Comparison of ENCODE assay signal across 9 mouse cellular contexts in genomic region chr5:118268987-118269386, GRCm38 (mm10). TPM values are rescaled to one million over a fixed set of nuclear protein-coding genes. Genes with fewer than 3 reads are reported as not detected.
DNase-seq lines count a peak whose midpoint lies in the region; ATAC-seq and TF ChIP-seq lines count a peak whose summit lies in the region.
"Had no signal": no experiment of that assay in that cellular context is flagged by ENCODE, and none has a peak within 500 bp of the region (broad histone marks: within the 10 kb centered on the region; RNA-seq: fewer than 3 reads in every experiment).

No protein-coding gene starts in this region.

- no peaks in the 10 kb centered on the region for H3K36me3 ChIP-seq in hindbrain, embryonic 11.5 days (ENCODE audit: control insufficient read depth, insufficient read depth, low read length)
- no peaks in the 10 kb centered on the region for H3K36me3 ChIP-seq in lung, postnatal 0 days (ENCODE audit: insufficient read depth, low read length)

- no peak overlapping the region for H3K27ac ChIP-seq in hindbrain, embryonic 11.5 days (ENCODE audit: low read depth, low read length)
- H3K27ac ChIP-seq in lung, postnatal 0 days (ENCODE audit: low read length): no peak overlapping the region

- no peaks in the 10 kb centered on the region for H3K9me3 ChIP-seq in hindbrain, embryonic 11.5 days (ENCODE audit: control insufficient read depth, low read length)
- no peaks in the 10 kb centered on the region for H3K9me3 ChIP-seq in lung, postnatal 0 days (ENCODE audit: low read length)

- peak; percentile 91 for TF ChIP-seq CTCF in lung, postnatal 0 days (IDR thresholded peaks at IDR 0.05)

- 0 out of 2 replicates have a peak, but pooled peaks cover 4% of the 10 kb centered on the region for H3K27me3 ChIP-seq in hindbrain, embryonic 11.5 days (ENCODE audit: control insufficient read depth, insufficient read depth, low read length)
- H3K27me3 ChIP-seq in lung, postnatal 0 days (replicated peaks; ENCODE audit: insufficient read depth, low read length): 0 out of 2 replicates have a peak, but pooled peaks cover 4% of the 10 kb centered on the region

- ATAC-seq in hindbrain, embryonic 11.5 days (ENCODE audit: low FRiP score): peak; percentile 65
- peak; percentile 83 for ATAC-seq in lung, postnatal 0 days

- H3K4me2 ChIP-seq in hindbrain, embryonic 11.5 days (replicated peaks; ENCODE audit: low read depth, low read length): peak overlapping the region; percentile 14; the same call in 1 of the 2 replicates
- H3K4me2 ChIP-seq in lung, postnatal 0 days (replicated peaks; ENCODE audit: low read depth, low read length): no peak overlapping the region

- no peak overlapping the region for H3K9ac ChIP-seq in hindbrain, embryonic 11.5 days (ENCODE audit: low read depth, low read length)
- H3K9ac ChIP-seq in lung, postnatal 0 days (replicated peaks; ENCODE audit: low read depth): no peak overlapping the region

- no peaks in the 10 kb centered on the region for H3K4me1 ChIP-seq in hindbrain, embryonic 11.5 days (replicated peaks; ENCODE audit: control insufficient read depth, insufficient read depth, low read length)
- H3K4me1 ChIP-seq in lung, postnatal 0 days (ENCODE audit: insufficient read depth, low read depth, low read length): peaks cover 1% of the 10 kb centered on the region; the same call in 1 of the 2 replicates

- H3K4me3 ChIP-seq in hindbrain, embryonic 11.5 days (ENCODE audit: low read depth, low read length): no peak overlapping the region
- H3K4me3 ChIP-seq in lung, postnatal 0 days (ENCODE audit: low read depth, low read length): no peak overlapping the region
- H3K4me3 ChIP-seq: myocyte had no signal

- no peak for TF ChIP-seq EP300 in lung, postnatal 0 days (IDR thresholded peaks at IDR 0.05)

- under 1% methylated on average over 13 of the region's 13 CpGs for WGBS in hindbrain, embryonic 11.5 days
- WGBS in lung, postnatal 0 days: 2% methylated on average over 13 of the region's 13 CpGs

- DNase-seq in MEL-GATA-1-ER (ENCODE audit: extremely low read depth, low read depth): peak; percentile 14
- DNase-seq in cerebellum, adult 9-10 months: peak; percentile 91
- DNase-seq in frontal cortex, adult 2 months (ENCODE audit: extremely low spot score in 1 of 2, low spot score in 1 of 2): peak; percentile 77 to 96
- peak; percentile 95 for DNase-seq in hindbrain, embryonic 11.5 days (ENCODE audit: low spot score)
- peak; percentile 77 for DNase-seq in layer of hippocampus, adult 9-11 months
- peak; percentile 90 for DNase-seq in lung, postnatal 0 days (ENCODE audit: low spot score)
- DNase-seq in retina, adult 2 months (ENCODE audit: low read depth, low spot score): peak; percentile 64
- DNase-seq in thymus, postnatal 4 days: peak; percentile 91

RNA-seq across cellular contexts. Expression of gene 2410131K14Rik, which starts 24.0 kb away (rescaled TPM):
- polyA plus RNA-seq in frontal cortex, adult 2 months (2012; rRNA removed): 14.4 and 14.9 TPM in 2 replicates
- polyA plus RNA-seq in hindbrain, embryonic 11.5 days (2014; fragmentation: Nextera tagmentation; extraction: Ambion mirVana): 11.3 and 11.5 TPM in 2 replicates
- 4.5 and 4.9 TPM in 2 replicates for polyA plus RNA-seq in lung, postnatal 0 days (2015; fragmentation: Nextera tagmentation; extraction: Ambion mirVana)

RNA-seq across cellular contexts. Expression of gene Rnft2, which starts 24.1 kb away (rescaled TPM):
- polyA plus RNA-seq in frontal cortex, adult 2 months (2012; rRNA removed): 58.6 and 59.2 TPM in 2 replicates
- polyA plus RNA-seq in hindbrain, embryonic 11.5 days (2014; fragmentation: Nextera tagmentation; extraction: Ambion mirVana): 6.5 and 8.2 TPM in 2 replicates
- 0.14 and 0.23 TPM in 2 replicates for polyA plus RNA-seq in lung, postnatal 0 days (2015; fragmentation: Nextera tagmentation; extraction: Ambion mirVana)

Comparison
In these comparisons a context has a peak if more than half of its experiments do, and no peak if none do; other contexts are left out.
1. DNase-seq: peak in every context shown above with its lines; median percentile 95 in hindbrain, embryonic 11.5 days; 91 in cerebellum, adult 9-10 months; 91 in thymus, postnatal 4 days; 90 in lung, postnatal 0 days; 86 in frontal cortex, adult 2 months; 77 in layer of hippocampus, adult 9-11 months; 64 in retina, adult 2 months; 14 in MEL-GATA-1-ER.